Mouse (Mus musculus) embryonic stem cell, embryonic (primary cell): ENCODE data around the gene Abca7.

ENCODE experiments used
- CTCF ChIA-PET, 4 experiments: fragments of 300-600 bp in 2 of 4; fragments of 350-600 bp in 2 of 4; sonication (Branson Sonifier 250); formaldehyde crosslinking; loops; one replicate each; lab custom pipeline; 2022; ENCODE audit warnings: inconsistent platforms in 2 of 4; lab: Charles Lee
- POLR2A ChIA-PET, 4 experiments: fragments of 300-600 bp in 2 of 4; fragments of 350-600 bp in 2 of 4; sonication (Branson Sonifier 250); formaldehyde crosslinking; loops; one replicate each; lab custom pipeline; 2022; ENCODE audit warnings: antibody characterized with exemption in 4 of 4, inconsistent platforms in 1 of 4; lab: Charles Lee

Gene Abca7

GRCm38 (mm10) chr10:79966886-79967400 is 29.4 kb upstream of the Abca7 start:
- POLR2A ChIA-PET: interaction anchor here in 3 of 4 experiments (0.7 to 3.5 kb wide), 6 partner anchors 8 to 179 kb away, joined by 3 to 13 read pairs (median 3); no protein-coding TSS in a partner anchor

GRCm38 (mm10) chr10:79968181-79968580 is 28.1 kb upstream of the Abca7 start:
- ChIA-PET POLR2A (interaction anchor here in 3 of 4 experiments (0.8 to 1.6 kb wide), 8 partner anchors 8 to 200 kb away, joined by 3 to 11 read pairs (median 4); partner anchors contain the start of genes Cnn2 (in 1 of the 3) and Wdr18 (in 1 of the 3)), CTCF (interaction anchor here in 1 of 4 experiments (1.0 to 1.2 kb wide), 3 partner anchors 9 to 133 kb away, joined by 3 to 4 read pairs (median 3); partner anchors contain the start of gene Wdr18)

More at GRCm38 (mm10) chr10:79966886-79967400, 29.4 kb upstream of the Abca7 start:
- CTCF ChIA-PET: interaction anchor here in 1 of 4 experiments (1.0 kb wide), 1 partner anchor 20 kb away, joined by 4 read pairs; no protein-coding TSS in a partner anchor

GRCm38 (mm10) chr10:79969124-79969568 is 27.1 kb upstream of the Abca7 start:
- POLR2A ChIA-PET: interaction anchor here in 3 of 4 experiments (0.6 to 1.6 kb wide), 19 partner anchors 9 to 817 kb away, joined by 3 to 11 read pairs (median 4); partner anchors contain the start of genes Wdr18 (in 3 of the 3), Cnn2 (in 1 of the 3) and Rps15 (in 1 of the 3)
- CTCF ChIA-PET: interaction anchor here in 3 of 4 experiments (0.6 to 1.2 kb wide), 3 partner anchors 9 to 273 kb away, joined by 3 to 7 read pairs (median 3); partner anchors contain the start of gene Wdr18 (in 2 of the 3)

- POLR2A ChIA-PET: interaction anchor here (0.6 to 2.5 kb wide), 35 partner anchors 9 to 329 kb away, joined by 3 to 24 read pairs (median 3); partner anchors contain the start of genes Tmem259 (in 2 of the 4), Wdr18 (in 2 of the 4), Cdc34 (in 1 of the 4) and Med16 (in 1 of the 4)
- CTCF ChIA-PET: interaction anchor here (0.5 to 2.9 kb wide), 11 partner anchors 11 to 399 kb away, joined by 3 to 14 read pairs (median 3); partner anchors contain the start of genes Tmem259 (in 2 of the 4), Palm (in 1 of the 4), Stk11 (in 1 of the 4) and Wdr18 (in 1 of the 4)
These were observed 25.7 kb upstream of the Abca7 start, which contains the start of gene Grin3b for GRCm38 (mm10) chr10:79970415-79971182. Gene Grin3b, plus strand, starts transcription at chr10:79970715.

- POLR2A ChIA-PET: interaction anchor here (0.6 to 2.5 kb wide), 33 partner anchors 8 to 328 kb away, joined by 3 to 24 read pairs (median 3); partner anchors contain the start of genes Tmem259 (in 2 of the 4), Wdr18 (in 2 of the 4), Cdc34 (in 1 of the 4) and Med16 (in 1 of the 4)
- CTCF ChIA-PET: interaction anchor here (0.5 to 2.9 kb wide), 11 partner anchors 12 to 705 kb away, joined by 3 to 14 read pairs (median 3); partner anchors contain the start of genes Tmem259 (in 2 of the 4), Palm (in 1 of the 4), Stk11 (in 1 of the 4) and Wdr18 (in 1 of the 4)
These were observed 25.2 kb upstream of the Abca7 start for GRCm38 (mm10) chr10:79971183-79971497.

- ChIA-PET CTCF (interaction anchor here in 3 of 4 experiments (0.6 to 2.9 kb wide), 4 partner anchors 13 to 253 kb away, joined by 3 to 14 read pairs (median 4); partner anchors contain the start of genes Mum1 (in 1 of the 3) and Wdr18 (in 1 of the 3)), POLR2A (interaction anchor here in 3 of 4 experiments (0.7 to 4.6 kb wide), 8 partner anchors 11 to 187 kb away, joined by 3 to 42 read pairs (median 10); partner anchors contain the start of genes Tmem259 (in 3 of the 3), Wdr18 (in 2 of the 3) and Med16 (in 1 of the 3))
These were observed 23.5 kb upstream of the Abca7 start for GRCm38 (mm10) chr10:79972831-79973230.

- ChIA-PET POLR2A (interaction anchor here (0.6 to 4.6 kb wide), 24 partner anchors 9 to 349 kb away, joined by 3 to 42 read pairs (median 4); partner anchors contain the start of genes Tmem259 (in 3 of the 4), Wdr18 (in 3 of the 4) and 1600002K03Rik (in 1 of the 4)), CTCF (interaction anchor here in 2 of 4 experiments (1.6 to 3.7 kb wide), 5 partner anchors 10 to 162 kb away, joined by 4 to 22 read pairs (median 8); partner anchors contain the start of genes Tmem259 (in 2 of the 2) and Wdr18 (in 1 of the 2))
These were observed 22.2 kb upstream of the Abca7 start for GRCm38 (mm10) chr10:79974087-79974486.

- CTCF ChIA-PET: interaction anchor here in 3 of 4 experiments (1.0 to 3.7 kb wide), 8 partner anchors 10 to 191 kb away, joined by 3 to 22 read pairs (median 7); partner anchors contain the start of genes Tmem259 (in 2 of the 3), Cirbp (in 1 of the 3) and Wdr18 (in 1 of the 3)
- POLR2A ChIA-PET: interaction anchor here (0.6 to 4.6 kb wide), 34 partner anchors 8 to 318 kb away, joined by 3 to 42 read pairs (median 5); partner anchors contain the start of genes Tmem259 (in 4 of the 4), Wdr18 (in 4 of the 4), 1600002K03Rik (in 1 of the 4) and Abca7 (in 1 of the 4)
These were observed 21.6 kb upstream of the Abca7 start for GRCm38 (mm10) chr10:79974668-79975067.

- ChIA-PET POLR2A (interaction anchor here (0.6 to 4.6 kb wide), 35 partner anchors 8 to 362 kb away, joined by 3 to 42 read pairs (median 5); partner anchors contain the start of genes Tmem259 (in 4 of the 4), Wdr18 (in 3 of the 4), 1600002K03Rik (in 1 of the 4) and Abca7 (in 1 of the 4)), CTCF (interaction anchor here (0.5 to 3.7 kb wide), 11 partner anchors 8 to 165 kb away, joined by 3 to 22 read pairs (median 5); partner anchors contain the start of genes Wdr18 (in 2 of the 4) and Tmem259 (in 1 of the 4))
These were observed 20.1 kb upstream of the Abca7 start for GRCm38 (mm10) chr10:79976071-79976721.

GRCm38 (mm10) chr10:79976722-79977107 is 19.6 kb upstream of the Abca7 start:
- CTCF ChIA-PET: interaction anchor here in 2 of 4 experiments (0.7 to 3.7 kb wide), 8 partner anchors 8 to 18 kb away, joined by 3 to 22 read pairs (median 4); partner anchors contain the start of genes Wdr18 (in 2 of the 2) and Tmem259 (in 1 of the 2)
- POLR2A ChIA-PET: interaction anchor here (0.6 to 4.6 kb wide), 29 partner anchors 7 to 363 kb away, joined by 3 to 42 read pairs (median 4); partner anchors contain the start of genes Tmem259 (in 3 of the 4), Wdr18 (in 2 of the 4), 1600002K03Rik (in 1 of the 4) and Abca7 (in 1 of the 4)

- ChIA-PET CTCF (interaction anchor here in 2 of 4 experiments (0.6 to 3.7 kb wide), 6 partner anchors 10 to 904 kb away, joined by 3 to 22 read pairs (median 4); partner anchors contain the start of gene Wdr18 (in 2 of the 2)), POLR2A (interaction anchor here (0.6 to 3.4 kb wide), 18 partner anchors 9 to 191 kb away, joined by 3 to 13 read pairs (median 4); partner anchors contain the start of genes Wdr18 (in 2 of the 4), Abca7 (in 1 of the 4), Cbarp (in 1 of the 4) and Stk11 (in 1 of the 4))
These were observed 19.0 kb upstream of the Abca7 start for GRCm38 (mm10) chr10:79977324-79977723.

GRCm38 (mm10) chr10:79978061-79978460 is 18.2 kb upstream of the Abca7 start:
- POLR2A ChIA-PET: interaction anchor here in 3 of 4 experiments (0.5 to 1.7 kb wide), 5 partner anchors 18 to 163 kb away, joined by 3 to 8 read pairs (median 3); partner anchors contain the start of genes Wdr18 (in 2 of the 3), Cbarp (in 1 of the 3) and Ptbp1 (in 1 of the 3)
- CTCF ChIA-PET: interaction anchor here in 2 of 4 experiments (1.2 to 3.7 kb wide), 2 partner anchors 18 kb away, joined by 4 to 22 read pairs; partner anchors contain the start of gene Wdr18 (in 2 of the 2)

- ChIA-PET POLR2A (interaction anchor here in 3 of 4 experiments (0.6 to 2.5 kb wide), 20 partner anchors 9 to 363 kb away, joined by 3 to 14 read pairs (median 3); partner anchors contain the start of genes Grin3b (in 2 of the 3), Wdr18 (in 2 of the 3), Med16 (in 1 of the 3) and Pcsk4 (in 1 of the 3)), CTCF (interaction anchor here in 1 of 4 experiments (1.4 kb wide), 1 partner anchor 20 kb away, joined by 5 read pairs; the partner anchor contains the start of gene Wdr18)
These were observed 16.7 kb upstream of the Abca7 start for GRCm38 (mm10) chr10:79979401-79980155.

- POLR2A ChIA-PET: interaction anchor here (0.6 to 10.5 kb wide), 22 partner anchors 8 to 584 kb away, joined by 3 to 245 read pairs (median 8); partner anchors contain the start of genes Wdr18 (in 2 of the 4) and Stk11 (in 1 of the 4)
- CTCF ChIA-PET: interaction anchor here in 2 of 4 experiments (0.6 to 2.0 kb wide), 2 partner anchors 8 to 157 kb away, joined by 3 to 11 read pairs; partner anchors contain the start of gene Cbarp (in 1 of the 2)
These were observed 13.1 kb upstream of the Abca7 start for GRCm38 (mm10) chr10:79983205-79983604.
